Mouse (Mus musculus): ENCODE measurements at regions not wholly inside any gene's neighbourhood (a gene's known extent, or its start where the extent isn't known, plus 50 kb on each side); places are given as distances from the start of the nearest gene placed in this dataset.
A peak's percentile ranks its signal among the peaks of the same experiment; 100 is the strongest.

DNA sequence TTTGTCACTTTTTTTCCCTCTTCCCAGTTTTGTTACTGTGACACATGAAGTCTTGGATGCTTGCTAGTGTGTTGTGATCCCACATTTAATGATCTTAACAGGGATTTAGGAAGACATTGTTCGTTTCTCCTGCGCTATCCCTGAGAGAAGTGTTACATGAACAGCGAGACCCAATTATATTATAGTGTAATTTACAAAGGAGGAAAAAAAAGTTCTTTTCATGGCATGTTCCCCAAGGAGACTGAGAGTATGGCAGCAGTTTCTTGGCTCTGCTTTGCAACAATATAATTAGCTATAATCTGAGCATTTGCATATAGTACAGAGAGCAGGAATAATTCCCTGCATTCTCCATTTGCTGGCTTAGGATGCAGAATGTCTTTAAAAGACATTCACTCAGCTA is 168.6 kb downstream of the Insc start:
- no peak for DNase-seq (ENCODE audit: low read depth, low spot score)

DNA sequence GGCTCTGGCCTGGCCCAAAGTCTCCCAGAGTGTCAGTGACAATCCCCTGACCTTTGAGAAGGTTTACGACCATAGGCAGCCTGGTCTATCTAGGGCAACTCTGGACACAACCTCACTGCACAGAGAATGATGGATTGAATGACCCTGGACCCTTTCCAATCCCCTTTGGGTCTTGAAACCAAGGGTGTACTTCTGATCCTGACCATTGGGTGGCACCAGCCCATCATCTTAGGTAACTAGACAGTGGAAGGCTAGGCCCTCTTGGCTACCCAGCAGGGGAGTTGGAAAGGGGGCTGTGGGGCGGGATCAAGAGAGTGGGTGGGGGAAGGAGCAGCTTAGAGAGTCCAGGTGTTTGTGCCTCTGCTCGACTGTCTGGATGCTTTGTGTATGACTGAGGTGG is 178.7 kb downstream of the Insc start:
- DNase-seq (ENCODE audit: low read depth, low spot score), result peak; percentile 83

- no peak for DNase-seq (ENCODE audit: low read depth, low spot score)
Observed at GRCm38 (mm10) chr7:114933861-114934260, 190.4 kb downstream of the Insc start.

DNA sequence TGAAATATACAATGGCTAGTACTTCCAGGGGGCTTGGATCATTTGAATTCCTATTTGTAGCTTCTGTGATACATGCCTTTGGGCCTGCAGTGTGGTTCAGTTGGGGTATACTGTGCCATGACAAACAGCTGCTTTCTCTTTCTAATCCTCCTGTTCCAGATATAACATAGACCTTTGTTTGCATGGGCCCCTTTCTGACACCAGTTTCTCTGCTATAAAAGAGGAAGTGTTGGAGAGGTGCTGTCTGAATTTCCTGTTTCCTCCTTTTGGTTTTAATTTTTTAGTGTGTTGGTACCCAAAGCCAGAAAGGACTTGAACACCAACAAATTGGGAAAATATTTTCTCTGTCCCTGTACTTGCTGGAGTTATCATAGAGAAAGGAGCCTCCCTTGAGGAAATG is 207.3 kb downstream of the Insc start:
- DNase-seq (ENCODE audit: low read depth, low spot score), result no peak

DNA sequence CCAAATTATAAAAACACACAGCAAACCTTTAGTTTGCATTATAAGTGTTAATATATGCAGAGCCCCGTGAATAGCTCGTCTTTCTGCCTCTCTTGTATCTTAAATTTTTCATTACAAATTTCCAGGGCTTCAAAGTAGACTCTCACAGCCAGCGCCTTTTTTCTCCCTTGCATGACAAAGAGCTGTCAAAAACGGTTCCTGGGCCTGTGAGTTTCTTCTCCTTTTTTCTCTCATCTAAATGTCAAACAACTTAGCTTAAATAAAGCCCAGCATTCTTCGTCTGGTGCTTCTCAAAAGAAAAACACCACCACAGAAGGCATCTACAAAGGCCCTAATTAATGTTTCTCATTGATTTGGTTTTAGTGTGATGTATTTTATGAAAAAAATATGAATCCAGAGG is 219.7 kb downstream of the Insc start:
- DNase-seq (ENCODE audit: low read depth, low spot score), result no peak

- no peak for DNase-seq (ENCODE audit: low read depth, low spot score)
Observed at GRCm38 (mm10) chr7:114965923-114966322, 222.4 kb downstream of the Insc start.

DNA sequence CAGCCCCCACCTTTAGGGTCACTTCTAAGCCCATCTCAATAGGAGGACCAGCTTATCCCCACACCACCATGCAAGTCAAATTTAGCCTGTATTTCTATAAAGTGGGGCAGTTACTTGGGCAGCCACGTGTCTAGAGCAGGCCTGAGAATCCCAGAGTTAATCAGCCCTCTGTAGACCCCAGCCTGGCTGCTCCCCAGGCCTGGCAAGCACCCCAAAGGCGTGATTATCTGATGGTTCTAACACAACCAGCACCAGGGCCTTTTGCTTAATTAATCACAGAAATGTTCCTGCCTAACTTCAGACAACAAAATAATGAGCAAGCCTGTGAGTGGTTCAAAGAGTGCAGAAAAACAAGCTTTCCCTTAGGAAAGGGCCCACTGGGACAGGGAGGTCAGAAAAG is 243.0 kb downstream of the Insc start:
- DNase-seq (ENCODE audit: low read depth, low spot score), result no peak

- no peak for DNase-seq (ENCODE audit: low read depth, low spot score)
Observed at GRCm38 (mm10) chr7:114991255-114991654, 247.8 kb downstream of the Insc start.

GRCm38 (mm10) chr7:114992440-114992839 is 248.9 kb downstream of the Insc start:
- DNase-seq (ENCODE audit: low read depth, low spot score), result no peak

DNA sequence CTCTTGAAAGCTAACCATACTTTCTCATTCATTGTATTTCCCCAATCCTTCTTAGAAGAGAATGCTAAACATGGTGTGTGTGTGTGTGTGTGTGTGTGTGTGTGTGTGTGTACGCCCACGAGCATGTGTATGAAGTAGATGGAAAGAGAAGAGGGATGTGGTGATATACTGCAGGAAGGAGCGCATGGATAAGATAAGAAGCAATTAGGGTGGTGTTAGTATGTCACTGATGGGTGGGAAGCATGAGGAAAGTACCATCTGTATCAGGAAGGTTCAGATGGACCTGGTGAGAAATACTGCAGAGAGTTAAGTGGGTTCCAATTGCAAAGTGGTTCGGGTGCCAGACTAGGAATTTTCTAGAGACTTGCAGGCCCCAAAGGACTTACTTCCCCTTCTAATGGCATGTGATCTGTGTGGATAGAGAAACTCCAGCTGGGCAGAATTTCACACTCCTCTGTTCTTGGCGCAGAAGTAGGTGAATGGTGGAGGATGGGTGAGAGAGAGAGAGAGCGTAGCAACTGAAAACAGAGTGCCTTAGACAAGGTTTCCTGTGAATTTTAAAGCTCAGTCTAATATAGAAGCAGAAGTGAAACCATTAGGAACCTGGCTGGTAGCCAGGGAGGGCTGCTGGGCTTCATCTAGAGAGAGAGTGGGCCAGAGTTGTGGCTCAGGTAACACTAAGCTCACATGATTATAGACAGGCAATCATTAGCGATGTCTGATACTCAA is 257.5 kb downstream of the Insc start:
- no peak for DNase-seq (ENCODE audit: low read depth, low spot score)

DNA sequence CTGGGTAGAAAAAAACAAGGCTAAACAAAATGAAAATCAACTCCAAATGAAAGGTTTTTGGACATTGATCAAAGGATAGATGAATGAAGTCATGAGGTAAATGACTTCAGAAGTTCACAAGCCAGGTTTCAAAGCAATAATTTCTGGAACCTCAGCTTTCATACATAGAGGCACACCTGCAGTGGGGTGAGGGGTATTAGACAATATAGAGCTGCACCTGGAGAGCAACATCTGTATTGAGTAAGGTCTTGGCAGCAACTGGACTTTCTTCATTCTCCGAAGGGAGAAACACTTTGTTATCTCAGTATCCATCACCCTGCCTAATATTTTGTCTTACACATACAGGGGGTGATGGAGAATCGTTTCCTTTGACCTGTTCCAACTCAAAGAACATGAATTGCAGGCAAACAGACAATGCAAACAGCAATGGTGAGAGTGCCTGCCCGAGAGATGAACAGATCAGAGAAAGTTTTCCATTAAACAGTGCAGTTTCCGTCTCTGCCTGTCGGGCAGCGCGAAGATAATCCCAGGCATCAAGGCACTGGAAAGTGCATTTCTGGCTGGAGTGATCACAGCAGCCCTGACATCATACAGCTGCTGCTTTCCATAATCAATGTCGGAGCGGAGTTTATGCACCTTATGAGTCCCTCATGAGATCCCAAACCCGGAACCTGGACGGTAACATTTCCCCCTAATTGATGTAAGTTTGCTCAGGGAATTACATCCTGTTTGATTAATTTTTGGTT is 270.9 kb downstream of the Insc start:
- no peak for DNase-seq (ENCODE audit: low read depth, low spot score)

GRCm38 (mm10) chr7:115019369-115019958 is 276.0 kb downstream of the Insc start:
- no peak for DNase-seq (ENCODE audit: low read depth, low spot score)

- no peak for DNase-seq (ENCODE audit: low read depth, low spot score)
Observed at GRCm38 (mm10) chr7:115020023-115020422, 276.5 kb downstream of the Insc start.

DNA sequence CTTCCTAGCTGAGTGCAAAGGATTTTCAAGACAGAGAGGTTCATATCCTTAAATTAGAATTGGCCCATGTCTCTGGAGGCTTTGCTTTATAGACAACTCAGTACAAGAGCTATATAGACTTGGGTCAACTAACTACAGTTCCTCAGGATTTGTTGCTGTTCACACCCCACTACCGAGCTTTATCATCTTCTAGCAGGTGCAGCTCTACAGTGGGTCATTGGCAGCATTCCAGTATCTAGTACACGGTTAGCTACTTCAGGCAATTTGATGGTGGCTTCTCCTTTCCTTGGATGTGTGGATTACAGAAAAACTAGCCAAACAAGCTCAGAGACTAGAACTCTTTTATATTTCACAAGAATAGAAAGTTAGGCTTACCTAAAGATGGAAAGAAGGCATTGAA is 282.3 kb downstream of the Insc start:
- DNase-seq (ENCODE audit: low read depth, low spot score), result no peak

- no peak for DNase-seq (ENCODE audit: low read depth, low spot score)
Observed at GRCm38 (mm10) chr7:115027685-115028084, 284.2 kb downstream of the Insc start.

GRCm38 (mm10) chr7:115033987-115034386 is 290.5 kb downstream of the Insc start:
- no peak for DNase-seq (ENCODE audit: low read depth, low spot score)

DNA sequence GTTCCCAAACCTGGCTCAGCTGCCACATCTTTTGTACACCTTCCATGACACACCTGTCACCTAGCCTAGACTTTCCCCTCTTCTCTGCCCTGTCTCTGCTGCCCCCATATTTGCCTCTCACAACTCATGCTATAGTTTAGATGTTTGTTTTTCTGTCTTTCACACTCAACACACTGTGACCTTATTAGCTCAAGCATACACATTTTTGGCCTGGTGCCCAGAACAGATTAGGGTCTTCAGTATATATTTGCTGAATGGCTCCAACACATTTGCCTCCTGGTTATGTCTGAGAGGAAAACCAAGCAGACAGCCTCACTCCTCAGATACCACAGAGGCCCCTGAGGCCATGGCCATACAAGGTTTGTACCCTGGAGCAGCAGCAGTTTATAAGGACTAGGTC is 312.0 kb downstream of the Insc start:
- DNase-seq (ENCODE audit: low read depth, low spot score), result no peak

GRCm38 (mm10) chr7:115056992-115057645 is 313.6 kb downstream of the Insc start:
- DNase-seq (ENCODE audit: low read depth, low spot score), result peak; percentile 12

DNA sequence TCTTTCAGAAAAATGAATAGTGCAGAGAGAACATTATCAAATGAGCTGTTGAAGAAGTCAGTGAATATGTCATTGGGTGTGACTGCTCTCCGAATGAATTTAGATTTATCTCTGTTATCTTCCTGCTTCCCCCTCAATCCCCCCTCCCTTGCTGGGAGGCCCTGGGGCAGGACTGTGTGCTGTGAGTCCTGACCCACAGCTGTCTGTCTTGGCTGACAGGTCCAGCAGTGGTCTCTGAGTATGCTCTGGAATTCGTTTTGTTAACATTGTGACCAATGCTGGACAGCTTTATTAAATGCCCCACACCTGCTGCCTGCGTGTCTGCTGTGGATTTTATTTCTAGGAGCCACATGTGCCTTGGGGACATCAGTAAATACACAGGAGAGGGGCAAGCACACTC is 314.2 kb downstream of the Insc start:
- DNase-seq (ENCODE audit: low read depth, low spot score), result no peak

GRCm38 (mm10) chr7:115060171-115060570 is 316.7 kb downstream of the Insc start:
- no peak for DNase-seq (ENCODE audit: low read depth, low spot score)

GRCm38 (mm10) chr7:115062817-115063216 is 319.3 kb downstream of the Insc start:
- no peak for DNase-seq (ENCODE audit: low read depth, low spot score)

GRCm38 (mm10) chr7:115067641-115068040 is 324.1 kb downstream of the Insc start:
- no peak for DNase-seq (ENCODE audit: low read depth, low spot score)
